Mouse (Mus musculus) E14TG2a.4 (cell line): ENCODE results near the gene Pllp.

ENCODE experiments used
- CTCF ChIP-seq: conservative IDR thresholded peaks from 2 replicates; pipeline ENCODE4 v1.5.1; 2014; ENCODE audit warnings: low read length
- NANOG ChIP-seq: IDR thresholded peaks from 2 replicates; pipeline ENCODE4 v1.6.1; 2014; ENCODE audit warnings: borderline replicate concordance, low read length, mixed read lengths

GRCm38 (mm10) chr8:94744972-94745371, 48.9 kb upstream of the Pllp start:
- no peak for TF ChIP-seq CTCF
- TF ChIP-seq NANOG, result no peak
